Mouse (Mus musculus) naive thymus-derived CD4-positive, alpha-beta T cell, adult 2 months (primary cell): ENCODE data around the gene Tomm6.

Experiments used
- DNase-seq: peaks from one replicate; pipeline ENCODE4 v3.0.0-alpha.2; 2011; ENCODE audit warnings: low read depth

Tomm6 gene

DNA sequence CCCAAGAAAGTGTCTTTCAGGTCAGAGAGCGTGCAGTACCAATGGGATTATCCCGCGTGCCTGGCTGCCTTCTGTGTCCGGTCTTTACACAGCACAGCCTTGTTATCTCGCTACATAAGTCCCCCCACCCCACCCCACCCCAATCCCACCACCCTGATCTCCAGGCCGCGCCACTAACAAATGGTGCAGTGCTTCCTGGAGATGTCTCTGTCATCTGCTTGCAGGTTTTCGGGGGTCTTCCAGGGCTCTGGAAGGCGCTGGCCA lies at the start of gene Tomm6:
Gene Tomm6, minus strand, starts transcription at position 43 of the 264 bp plus-strand sequence.
- no peak for DNase-seq

DNA sequence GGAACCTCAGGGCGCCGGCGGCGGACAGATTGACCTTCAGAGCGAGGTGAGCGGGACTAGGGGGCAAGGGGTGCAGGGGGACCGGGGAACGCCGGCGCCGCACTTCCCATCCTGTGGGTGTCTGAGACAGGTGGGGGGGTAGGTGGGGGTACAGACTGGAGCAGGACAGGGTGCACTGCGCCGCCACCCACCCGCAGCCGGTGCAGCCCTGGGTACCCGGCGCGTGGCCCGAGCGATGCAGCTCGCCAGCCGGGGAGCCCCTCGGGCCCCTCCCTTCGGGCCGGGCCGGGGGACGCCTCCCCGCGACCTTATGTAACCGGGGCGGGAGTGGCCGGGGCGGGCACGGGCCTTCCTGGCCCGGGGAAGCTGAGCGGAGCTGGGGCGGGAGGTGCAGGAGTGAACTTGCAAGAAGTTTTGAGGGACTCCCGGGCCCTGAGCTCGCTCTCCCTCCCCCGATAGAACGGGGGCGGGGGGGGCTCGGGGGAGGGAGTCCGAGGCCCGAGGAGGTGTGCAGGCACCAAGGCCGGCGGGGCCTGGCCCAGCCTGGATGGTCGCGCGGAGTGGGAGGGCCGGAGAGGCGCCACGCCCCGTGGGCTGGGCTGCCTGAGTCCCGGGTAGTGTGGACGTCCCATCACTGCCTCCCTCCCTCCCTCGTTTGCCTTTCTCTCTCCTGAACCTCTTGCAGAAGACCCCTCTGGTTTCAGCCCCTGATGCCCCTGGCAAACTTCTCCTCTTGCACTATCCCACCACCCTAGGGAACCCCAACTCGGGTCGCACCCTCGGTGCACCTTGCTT lies 49.3 kb upstream of the Tomm6 start:
- peak; percentile 69 for DNase-seq

DNA sequence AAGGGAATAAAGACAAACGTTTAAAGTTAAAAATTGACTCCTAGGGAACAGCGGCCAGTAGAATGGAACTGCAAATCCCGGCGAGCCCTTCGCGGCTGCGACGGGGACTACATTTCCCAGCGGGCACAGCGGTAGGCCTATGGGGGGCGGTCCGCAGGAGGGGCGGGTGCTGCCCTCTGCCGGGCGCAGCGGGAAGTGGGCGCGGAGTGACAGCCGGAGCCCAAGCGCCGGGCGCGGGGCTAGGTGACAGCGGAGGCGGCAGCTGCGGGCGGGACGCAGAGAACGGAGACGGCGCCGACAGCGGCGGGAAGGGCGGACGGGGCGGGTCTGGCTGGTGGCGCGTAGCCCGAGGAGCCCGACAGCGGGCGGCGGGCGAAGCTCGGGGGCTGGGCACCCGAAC lies 48.7 kb upstream of the Tomm6 start, which contains the start of gene Tfeb:
Gene Tfeb, plus strand, starts transcription at position 175 of the 400 bp plus-strand sequence.
- peak; percentile 95 for DNase-seq

DNA sequence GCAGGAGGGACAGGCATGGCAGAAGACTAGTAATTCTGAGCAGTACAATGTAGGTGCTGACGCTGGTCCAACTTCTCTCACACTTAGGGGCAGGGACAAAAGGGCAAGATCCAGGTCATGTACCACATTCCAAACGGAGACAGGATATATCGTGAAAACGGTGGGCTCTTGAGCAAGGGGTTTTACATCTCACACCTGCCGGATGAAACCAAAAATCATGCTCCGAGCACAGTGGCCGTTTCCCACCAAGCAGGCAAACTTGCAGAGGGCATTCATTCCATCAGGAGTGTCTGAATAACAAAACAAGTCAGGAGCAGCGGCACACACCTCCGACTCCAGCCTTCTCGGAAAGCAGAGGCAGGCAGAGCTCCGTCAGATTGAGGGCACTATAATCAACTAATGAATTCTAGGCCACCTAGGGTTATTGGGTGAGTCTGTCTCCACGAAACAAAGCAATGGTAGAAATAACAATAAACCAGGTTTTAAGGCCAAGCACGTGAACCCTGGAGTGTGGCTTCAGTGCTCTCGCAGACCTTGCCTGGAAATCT lies 47.4 kb upstream of the Tomm6 start:
- no peak for DNase-seq

DNA sequence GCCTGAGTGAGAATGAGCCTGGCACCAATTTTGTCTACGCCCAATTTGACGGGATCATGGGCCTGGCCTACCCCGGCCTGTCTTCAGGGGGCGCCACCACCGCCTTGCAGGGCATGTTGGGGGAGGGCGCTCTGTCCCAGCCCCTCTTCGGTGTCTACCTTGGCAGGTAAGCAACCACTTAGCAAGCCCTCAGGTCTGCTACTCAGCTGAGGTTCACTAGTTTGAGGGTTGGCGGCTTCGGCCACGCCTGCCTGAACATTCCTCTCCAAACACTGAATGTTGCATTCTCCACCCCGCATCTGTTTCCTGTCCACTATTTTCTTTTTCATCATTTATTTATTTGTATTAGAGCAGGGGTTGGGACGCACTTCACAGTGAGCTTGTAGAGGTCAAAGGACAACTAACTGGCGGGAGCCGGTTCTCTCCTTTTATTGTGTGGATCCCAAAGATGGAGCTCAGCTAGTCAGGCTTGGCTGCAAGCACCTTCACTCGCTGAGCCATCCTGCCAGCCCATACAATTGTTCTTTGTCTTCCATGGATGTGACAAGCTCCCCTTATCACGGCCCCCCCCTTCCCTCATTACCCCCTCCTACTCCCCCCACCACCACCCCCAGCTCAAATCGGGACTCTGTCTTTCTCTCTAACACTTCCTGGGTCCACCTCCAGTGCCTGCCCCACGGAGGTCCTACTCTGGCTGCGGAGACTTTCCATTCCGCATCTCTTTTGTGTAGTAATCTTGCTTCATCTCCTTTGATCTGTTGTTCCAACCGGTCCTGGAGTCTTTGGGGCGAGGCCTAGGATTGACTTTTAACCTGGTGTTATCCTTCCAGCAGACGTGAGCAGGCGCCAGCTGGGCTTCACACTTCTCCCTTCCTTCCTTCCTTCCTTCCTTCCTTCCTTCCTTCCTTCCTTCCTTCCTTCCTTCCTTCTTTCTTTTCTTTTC lies 42.7 kb upstream of the Tomm6 start:
- no peak for DNase-seq

DNA sequence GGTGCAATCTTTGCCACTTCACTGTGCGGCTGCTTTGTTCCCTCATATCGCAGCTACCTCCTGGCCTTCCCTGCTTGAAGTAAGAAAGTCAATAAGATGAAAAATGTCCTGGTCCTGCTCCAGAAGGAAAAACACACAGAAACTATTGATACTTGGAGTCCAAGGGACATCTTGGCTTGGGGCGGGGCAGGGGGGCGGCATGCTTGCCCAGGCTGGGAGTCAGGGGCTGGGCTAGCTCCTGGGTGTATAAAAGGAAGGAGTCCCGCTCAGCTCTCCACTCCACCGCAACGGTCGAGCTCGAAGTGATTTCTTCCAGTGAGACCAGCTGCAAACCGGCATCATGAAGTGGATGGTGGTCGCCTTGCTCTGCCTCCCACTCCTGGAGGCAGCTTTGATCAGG lies 38.4 kb upstream of the Tomm6 start, which contains the start of gene Pgc:
Gene Pgc, plus strand, starts transcription at position 277 of the 400 bp plus-strand sequence.
- DNase-seq, result no peak

DNA sequence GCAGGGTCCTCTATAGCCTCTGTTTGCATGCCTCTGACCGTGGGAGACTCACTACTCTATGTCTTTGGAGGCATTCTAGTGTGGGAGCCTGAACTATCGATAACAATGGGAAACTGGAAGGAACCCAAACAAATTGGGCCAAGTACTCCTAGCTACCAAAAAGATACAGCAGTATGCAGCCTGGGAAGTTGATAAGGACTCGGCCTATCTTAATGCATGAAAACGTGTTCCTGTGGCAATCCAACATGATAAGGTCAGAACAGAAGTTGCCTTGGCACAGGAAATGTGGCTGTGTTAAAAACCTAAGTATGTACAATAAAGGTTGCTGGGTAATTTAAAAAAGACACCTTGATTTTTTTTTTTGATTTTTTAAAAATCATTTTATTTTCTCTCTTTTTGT lies 33.0 kb upstream of the Tomm6 start:
- no peak for DNase-seq

DNA sequence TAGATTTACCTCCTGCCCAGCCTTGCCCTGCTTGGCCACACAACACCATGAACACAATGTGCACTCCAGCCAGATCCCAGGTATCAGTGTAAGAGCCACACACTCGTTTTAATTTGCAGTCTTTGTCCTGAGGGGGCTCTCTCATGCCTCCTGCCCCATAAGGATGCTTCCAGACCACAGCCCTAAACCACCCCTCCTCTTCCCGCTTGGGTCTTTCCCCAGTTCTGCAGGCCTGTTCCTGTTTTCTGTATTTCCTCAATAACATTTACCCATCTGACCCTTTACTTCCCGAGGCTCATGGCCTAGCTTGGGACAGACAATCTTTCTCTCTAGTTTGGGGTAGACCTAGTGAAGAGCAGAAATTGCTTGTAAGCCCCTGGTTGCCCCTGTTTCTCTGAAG lies 26.9 kb upstream of the Tomm6 start:
- DNase-seq, result no peak

DNA sequence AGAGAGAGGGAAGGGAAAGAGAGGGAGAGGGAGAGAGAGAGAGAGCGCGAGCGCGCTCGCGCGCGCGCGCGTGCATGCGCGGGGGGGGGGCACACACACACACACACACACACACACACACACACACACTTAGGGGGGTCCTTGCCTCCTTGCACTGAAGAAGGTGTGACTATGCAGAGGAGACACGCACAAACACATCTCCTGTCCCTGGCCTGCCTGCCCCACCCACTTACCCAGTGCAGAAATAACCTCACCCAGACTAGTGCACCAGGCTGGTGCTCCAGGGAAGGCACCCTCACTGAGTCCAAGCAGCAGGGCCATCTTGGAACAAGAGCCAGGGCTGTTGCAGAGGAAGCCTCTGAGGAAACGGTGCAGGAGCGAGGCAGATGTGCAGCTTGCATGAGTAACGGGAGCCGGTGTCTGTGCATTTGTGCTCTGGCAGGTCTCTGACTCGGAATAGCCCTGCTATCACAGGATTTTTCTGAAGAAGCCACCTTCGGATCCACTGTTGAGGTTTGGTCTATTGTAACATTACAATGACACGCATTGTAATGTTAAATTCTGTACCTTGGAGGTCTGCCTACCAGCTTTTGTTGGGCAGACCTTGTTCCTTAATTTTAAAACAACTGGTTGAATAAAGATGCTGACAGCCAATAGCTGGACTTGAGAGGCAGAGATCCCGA lies 24.8 kb upstream of the Tomm6 start:
- DNase-seq, result no peak

DNA sequence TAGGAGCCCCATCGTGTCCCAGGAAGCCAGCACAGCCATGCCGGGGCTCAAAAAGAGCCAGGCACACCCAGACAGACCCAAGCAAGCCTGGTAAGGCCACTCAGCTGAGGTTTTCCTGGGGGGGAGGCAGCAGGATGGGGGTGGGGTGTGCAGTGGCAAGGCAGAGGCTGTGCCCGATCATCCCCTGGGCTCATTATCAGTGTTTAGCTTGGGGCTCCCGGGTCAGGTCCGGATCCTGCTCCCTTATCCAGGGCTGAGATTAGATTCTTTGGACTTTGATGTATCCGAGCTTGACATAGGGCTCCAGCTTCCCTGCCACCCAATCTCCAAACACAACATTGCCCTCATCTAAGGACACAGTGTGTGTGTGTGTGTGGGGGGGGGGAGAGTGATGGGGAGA lies 23.7 kb upstream of the Tomm6 start:
- DNase-seq, result no peak

DNA sequence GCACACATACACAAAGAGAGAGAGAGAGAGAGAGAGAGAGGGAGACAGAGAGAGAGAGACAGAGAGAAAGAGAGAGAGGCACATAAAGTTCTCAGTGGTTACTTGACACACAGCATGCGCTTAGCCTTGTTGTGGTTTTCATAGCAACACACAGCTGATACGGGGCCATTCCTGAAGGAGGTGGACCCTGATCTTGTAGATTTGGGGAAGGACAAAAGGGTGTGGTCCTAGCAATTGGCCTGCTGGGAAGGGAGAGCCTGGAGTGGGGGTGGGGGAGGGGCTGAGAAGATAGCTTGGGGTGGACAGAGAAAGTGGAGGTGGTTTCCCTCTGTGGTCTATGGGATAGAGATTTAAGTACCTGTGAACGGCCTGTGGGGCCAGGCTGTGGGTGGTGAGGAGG lies 21.9 kb upstream of the Tomm6 start:
- no peak for DNase-seq

DNA sequence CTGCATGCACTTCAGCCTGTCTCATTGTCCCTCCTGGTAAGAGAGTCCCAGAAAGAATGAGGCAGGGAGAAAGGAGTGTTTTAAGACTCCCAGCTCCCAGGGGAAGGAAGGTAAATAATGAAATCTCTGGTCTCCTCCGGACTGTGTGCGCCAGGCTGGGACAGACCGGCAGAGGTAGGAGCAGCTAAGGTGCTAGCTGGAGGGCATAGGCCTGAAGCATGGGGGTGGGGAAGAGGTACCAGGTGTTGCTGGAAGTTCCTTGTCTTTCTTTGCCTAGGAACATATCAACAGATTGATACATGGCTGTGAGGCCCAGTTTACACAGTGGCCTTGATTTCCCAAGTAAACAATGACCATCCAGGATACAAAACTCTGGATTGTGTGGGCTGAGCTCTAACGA lies 20.8 kb upstream of the Tomm6 start:
- DNase-seq, result no peak

DNA sequence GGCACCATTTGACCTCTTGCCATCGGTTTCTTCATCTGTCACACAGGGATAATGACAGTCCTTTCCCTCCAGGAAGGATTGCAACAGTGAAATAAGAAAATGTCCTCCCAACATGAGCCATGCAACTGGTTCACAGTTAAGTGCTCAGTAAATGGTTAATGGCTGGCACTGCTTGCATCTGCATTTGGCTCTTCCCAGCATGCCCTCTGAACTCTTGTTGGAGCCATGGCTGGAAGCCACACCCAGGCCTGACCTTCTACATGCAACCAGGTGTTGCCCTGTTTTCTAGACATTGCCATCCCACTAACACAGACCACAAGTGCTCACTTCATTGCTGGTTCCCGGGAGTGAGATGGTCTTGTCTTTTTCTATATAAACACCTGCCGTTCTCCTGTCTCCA lies 19.8 kb upstream of the Tomm6 start:
- DNase-seq, result no peak

DNA sequence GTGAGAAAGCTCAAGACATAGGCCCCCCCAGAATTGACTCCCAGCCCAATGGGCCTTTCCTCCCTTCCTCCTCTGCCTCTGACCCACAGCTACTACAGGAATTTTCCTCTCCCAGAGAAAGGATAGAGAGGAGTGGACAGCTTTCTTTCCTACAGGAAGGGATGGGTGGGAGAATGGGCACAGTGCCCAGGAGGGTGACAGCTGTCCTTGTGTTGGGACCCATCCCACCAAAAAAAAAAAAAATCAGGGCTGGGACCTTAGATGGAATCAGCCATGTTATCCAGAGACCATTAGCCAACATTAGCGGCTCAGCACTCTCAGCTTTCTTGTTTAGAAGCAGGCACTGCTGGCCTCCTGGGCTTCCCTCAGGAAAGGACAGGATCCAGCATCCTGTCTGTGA lies 18.0 kb upstream of the Tomm6 start:
- DNase-seq, result no peak

DNA sequence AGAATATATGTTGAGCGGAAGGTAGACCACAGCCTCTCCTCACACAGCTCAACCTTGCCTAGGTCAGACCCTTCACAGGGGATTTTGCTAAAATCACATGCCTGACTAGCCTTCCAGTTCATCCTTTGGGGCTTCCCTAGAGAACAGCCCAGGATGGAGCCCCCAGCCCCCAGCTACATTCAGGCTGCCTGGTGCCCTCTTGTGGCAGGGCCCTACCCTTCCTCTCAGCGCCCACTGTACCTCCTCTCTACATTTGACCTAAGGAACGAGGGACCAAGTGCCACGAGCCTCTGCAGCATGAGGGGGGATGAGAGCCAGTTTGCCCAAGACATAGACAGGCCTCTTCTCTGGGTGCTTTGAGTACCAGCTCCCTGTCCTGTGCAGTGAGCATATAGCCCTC lies 16.5 kb upstream of the Tomm6 start:
- no peak for DNase-seq

DNA sequence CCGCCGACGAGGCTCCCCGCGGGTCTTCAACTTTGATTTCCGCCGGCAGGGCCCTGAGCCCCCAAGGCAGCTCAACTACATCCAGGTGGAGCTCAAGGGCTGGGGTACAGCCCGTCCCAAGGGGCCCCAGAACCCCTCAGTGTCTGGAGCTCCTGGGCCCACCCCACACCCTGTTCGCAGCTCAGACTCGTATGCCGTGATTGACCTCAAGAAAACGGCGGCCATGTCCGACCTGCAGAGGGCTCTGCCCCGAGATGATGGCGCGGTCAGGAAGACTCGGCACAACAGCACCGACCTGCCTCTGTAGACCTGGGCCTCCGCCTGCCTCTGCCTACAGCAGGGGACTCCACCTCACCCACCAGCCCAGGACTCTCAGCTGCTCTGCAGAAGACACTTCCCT lies 15.4 kb upstream of the Tomm6 start:
- DNase-seq, result no peak

DNA sequence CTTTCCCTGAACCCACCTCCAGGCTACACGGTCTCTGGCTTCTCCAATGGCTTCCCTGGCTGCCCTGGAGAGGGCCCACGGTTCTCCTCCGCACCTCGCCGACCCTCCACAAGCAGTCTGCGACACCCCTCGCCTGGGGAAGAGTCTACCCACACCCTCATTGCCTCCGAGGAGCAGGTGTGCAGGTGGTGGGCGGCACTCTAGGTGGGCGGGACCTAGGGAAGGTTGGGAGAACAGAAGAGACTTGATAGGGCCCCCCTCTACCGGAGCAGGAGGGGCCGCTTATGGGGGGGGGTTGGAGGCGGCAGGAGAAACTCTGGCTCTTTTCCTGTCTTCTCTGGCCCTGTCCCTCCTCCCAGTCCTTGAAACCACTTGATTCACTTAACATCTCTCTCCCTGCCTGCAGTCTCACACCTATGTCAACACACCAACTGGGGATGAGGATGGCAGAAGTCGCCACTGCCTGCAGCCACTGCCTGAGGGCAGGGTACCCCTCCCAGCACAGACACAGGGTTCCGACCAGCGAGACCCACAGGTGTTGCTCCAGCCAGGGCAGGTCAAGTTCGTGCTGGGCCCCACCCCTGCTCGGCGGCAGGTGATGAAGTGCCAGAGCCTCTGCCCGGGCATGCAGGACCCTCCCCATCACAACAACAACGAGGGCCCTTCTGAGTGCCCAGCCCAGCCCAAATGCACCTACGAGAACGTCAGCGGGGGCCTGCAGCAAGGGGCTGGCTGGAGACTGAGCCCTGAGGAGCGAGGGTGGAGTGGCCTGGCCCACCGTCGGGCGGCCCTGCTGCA lies 14.6 kb upstream of the Tomm6 start:
- DNase-seq, result no peak

DNA sequence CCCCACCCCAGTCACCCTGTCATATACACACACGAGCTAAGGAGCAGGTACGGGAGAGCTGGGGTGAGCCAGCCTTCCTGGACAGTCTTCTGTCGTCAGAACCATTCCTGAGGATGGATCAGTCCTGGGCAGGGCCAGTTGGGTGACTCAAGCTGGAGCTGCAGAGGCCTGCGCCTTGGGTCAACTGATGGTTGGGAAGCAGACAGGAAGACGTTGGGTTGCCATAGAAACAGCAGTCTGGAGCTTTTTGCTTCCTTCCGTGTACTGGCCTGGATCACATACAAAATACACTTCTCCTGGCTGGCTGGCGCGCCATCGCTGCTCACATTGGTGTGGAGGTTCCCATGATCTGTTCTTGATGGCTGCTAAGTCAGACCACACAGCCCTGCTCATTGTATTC lies 13.6 kb upstream of the Tomm6 start:
- no peak for DNase-seq

DNA sequence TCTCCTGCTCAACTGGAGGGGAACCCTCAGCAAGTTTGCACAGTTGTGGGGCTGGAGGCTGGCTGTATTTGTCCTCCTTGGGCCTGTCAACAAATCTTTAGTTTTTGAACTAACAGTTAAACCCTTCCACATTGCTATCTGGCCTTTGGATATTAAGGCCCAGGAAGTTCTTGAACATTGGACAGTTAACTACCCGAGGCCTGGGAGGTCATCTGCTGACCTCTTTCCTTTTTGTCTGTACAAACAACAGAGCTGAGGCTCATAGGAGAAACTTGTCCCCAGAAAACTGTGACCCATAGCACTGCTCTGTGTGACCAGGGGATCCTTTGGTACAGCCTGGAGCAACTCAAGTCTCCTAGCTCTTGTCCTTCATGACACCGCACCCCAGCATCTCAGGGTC lies 10.9 kb upstream of the Tomm6 start:
- DNase-seq, result no peak

DNA sequence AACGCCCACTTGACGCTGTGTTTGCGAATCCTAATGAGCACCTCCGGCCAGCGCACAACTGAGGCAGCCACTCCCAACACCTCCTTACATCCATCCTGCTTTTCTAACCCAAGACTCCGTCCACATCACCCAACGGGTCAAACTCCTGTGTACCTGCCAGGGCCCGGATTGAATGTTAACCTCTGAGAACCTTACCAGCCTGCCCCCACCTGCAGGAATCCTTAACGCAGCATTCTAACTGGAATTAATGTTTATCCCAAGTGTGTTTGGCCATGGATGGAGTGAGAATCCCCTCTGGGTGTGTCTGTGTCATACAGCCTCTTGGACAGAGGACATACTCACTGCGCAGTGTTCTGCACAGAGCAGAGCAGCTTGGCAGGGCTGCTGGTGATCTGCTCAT lies 10.0 kb upstream of the Tomm6 start:
- no peak for DNase-seq

DNA sequence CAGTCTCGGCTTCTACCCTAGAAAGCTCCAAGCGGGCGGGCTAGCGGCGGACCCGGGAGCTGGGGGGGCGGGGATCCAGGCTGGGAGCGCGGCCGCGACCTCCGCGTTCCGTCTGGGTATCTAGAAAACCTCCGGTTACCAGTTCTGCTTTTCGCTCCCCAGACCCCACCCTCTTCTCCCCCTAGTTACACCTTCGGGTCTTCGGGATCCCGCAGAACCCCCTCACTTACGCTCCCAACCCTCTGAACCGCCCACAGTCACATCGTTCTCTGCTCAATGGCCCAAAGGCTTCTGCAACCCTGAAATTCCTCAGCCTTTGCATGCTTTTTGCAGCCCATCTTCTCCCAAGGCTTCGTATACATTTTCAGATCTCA lies 7.1 kb upstream of the Tomm6 start:
- DNase-seq, result no peak
